Mouse (Mus musculus): Measurements from ENCODE around the gene Ulk4.

Gene Ulk4

GRCm38 (mm10) chr9:121107643-121108042, 169.4 kb downstream of the Ulk4 start:
- DNase-seq (ENCODE audit: low spot score) = no peak

- DNase-seq (ENCODE audit: low spot score) = no peak
Observed at GRCm38 (mm10) chr9:121107101-121107500, 169.9 kb downstream of the Ulk4 start.

GRCm38 (mm10) chr9:121101516-121101915, 175.5 kb downstream of the Ulk4 start:
- no peak for DNase-seq (ENCODE audit: low spot score)

- no peak for DNase-seq (ENCODE audit: low spot score)
Observed at GRCm38 (mm10) chr9:121099453-121099852, 177.5 kb downstream of the Ulk4 start.

- no peak for DNase-seq (ENCODE audit: low spot score)
Observed at GRCm38 (mm10) chr9:121093760-121094159, 183.2 kb downstream of the Ulk4 start.

GRCm38 (mm10) chr9:121092568-121092967, 184.4 kb downstream of the Ulk4 start:
- no peak for DNase-seq (ENCODE audit: low spot score)

GRCm38 (mm10) chr9:121091016-121091735, 185.8 kb downstream of the Ulk4 start:
- DNase-seq (ENCODE audit: low spot score) = no peak

- DNase-seq (ENCODE audit: low spot score) = no peak
Observed at GRCm38 (mm10) chr9:121087661-121088060, 189.3 kb downstream of the Ulk4 start.

- DNase-seq (ENCODE audit: low spot score) = no peak
Observed at GRCm38 (mm10) chr9:121084191-121084590, 192.8 kb downstream of the Ulk4 start.

- DNase-seq (ENCODE audit: low spot score) = no peak
Observed at GRCm38 (mm10) chr9:121080834-121081233, 196.2 kb downstream of the Ulk4 start.

- no peak for DNase-seq (ENCODE audit: low spot score)
Observed at GRCm38 (mm10) chr9:121080413-121080812, 196.6 kb downstream of the Ulk4 start.

GRCm38 (mm10) chr9:121079388-121080088, 197.5 kb downstream of the Ulk4 start:
- peak; percentile 24 for DNase-seq (ENCODE audit: low spot score)

- peak; percentile 57 for DNase-seq (ENCODE audit: low spot score)
Observed at GRCm38 (mm10) chr9:121076291-121076690, 200.7 kb downstream of the Ulk4 start.

- DNase-seq (ENCODE audit: low spot score) = no peak
Observed at GRCm38 (mm10) chr9:121075246-121075645, 201.8 kb downstream of the Ulk4 start.

- no peak for DNase-seq (ENCODE audit: low spot score)
Observed at GRCm38 (mm10) chr9:121074726-121075125, 202.3 kb downstream of the Ulk4 start.

GRCm38 (mm10) chr9:121072127-121072757, 204.8 kb downstream of the Ulk4 start:
- no peak for DNase-seq (ENCODE audit: low spot score)

GRCm38 (mm10) chr9:121071461-121072126, 205.4 kb downstream of the Ulk4 start:
- no peak for DNase-seq (ENCODE audit: low spot score)

- no peak for DNase-seq (ENCODE audit: low spot score)
Observed at GRCm38 (mm10) chr9:121071050-121071449, 205.9 kb downstream of the Ulk4 start.

- no peak for DNase-seq (ENCODE audit: low spot score)
Observed at GRCm38 (mm10) chr9:121068115-121068514, 208.9 kb downstream of the Ulk4 start.

- DNase-seq (ENCODE audit: low spot score) = no peak
Observed at GRCm38 (mm10) chr9:121067043-121067442, 210.0 kb downstream of the Ulk4 start.

- DNase-seq (ENCODE audit: low spot score) = peak; percentile 24
Observed at GRCm38 (mm10) chr9:121065383-121065978, 211.5 kb downstream of the Ulk4 start.
